Mouse (Mus musculus) granulocyte monocyte progenitor cell, adult 5-6 weeks (primary cell): ENCODE results near the gene Dchs2. TPM values are rescaled to one million over a fixed set of nuclear protein-coding genes. Genes with fewer than 3 reads are reported as not detected.

Experiments
- ATAC-seq: replicated peaks from 2 replicates; pipeline ENCODE4 v1.8.0; 2016; ENCODE audit warnings: mild to moderate bottlenecking, moderate TSS enrichment, inconsistent platforms; ENCODE audit not compliant: poor library complexity, severe bottlenecking
- total RNA-seq, 2 experiments: library from RNA; stranded (forward) in 1 of 2; stranded (reverse) in 1 of 2; fragments of 200-712, 200-1000 nt in 1 of 2; fragments of >200 nt in 1 of 2; fragmentation: Nextera tagmentation in 1 of 2; gene quantifications; 2 replicates each; pipeline ENCODE4 v1.2.3; 2014 to 2017

Gene Dchs2
- total RNA-seq, 2 experiments from 2014 or later, result not detected

- ATAC-seq, result no peak
Observed at GRCm38 (mm10) chr3:83235061-83235460, 107.3 kb downstream of the Dchs2 start.

GRCm38 (mm10) chr3:83246536-83246935 is 118.8 kb downstream of the Dchs2 start:
- no peak for ATAC-seq

DNA sequence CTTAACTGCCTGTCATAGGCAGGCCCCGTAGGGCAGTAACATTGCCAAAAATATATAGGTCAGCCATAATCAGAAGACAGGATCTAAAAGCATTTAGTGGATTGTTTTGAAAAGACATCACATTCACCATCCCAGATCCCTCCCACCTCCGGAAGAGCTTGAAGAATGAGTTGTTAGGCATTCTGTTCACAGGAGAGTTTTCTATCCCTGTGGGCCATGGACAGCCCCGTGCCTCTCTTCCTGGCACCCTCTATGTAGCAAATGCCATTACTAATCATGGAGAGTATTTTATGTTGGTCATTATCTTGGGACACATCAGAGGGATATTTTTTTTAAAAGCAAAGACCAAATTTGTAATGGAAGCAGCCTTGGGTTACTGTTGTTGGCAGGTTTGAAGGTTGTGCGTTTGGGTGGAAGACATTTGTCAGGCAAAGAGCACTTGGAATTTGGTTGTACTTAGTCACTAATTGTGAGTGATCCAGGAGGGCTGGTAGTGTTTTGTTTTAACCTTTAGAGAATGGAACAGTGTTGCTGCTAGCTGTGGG is 122.3 kb downstream of the Dchs2 start:
- no peak for ATAC-seq

DNA sequence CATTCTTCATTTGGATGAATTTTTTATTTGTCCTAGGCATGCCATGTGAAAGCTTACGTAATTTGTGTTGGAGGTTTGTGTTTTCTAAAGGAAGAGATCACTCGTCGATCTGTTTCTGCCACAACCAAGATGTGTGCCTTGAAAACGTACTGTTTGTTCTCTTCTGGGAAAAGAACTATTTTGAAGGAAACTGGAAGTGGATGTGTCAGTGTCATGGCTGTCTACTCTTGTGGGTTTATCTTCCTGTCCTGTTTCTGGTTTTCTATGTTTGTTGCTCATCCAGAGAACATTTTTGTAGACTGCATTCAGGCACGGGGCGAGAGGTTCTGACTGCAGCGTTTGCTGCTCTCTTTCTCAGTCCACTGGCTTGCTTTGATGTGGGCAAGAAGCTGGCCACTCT is 124.2 kb downstream of the Dchs2 start:
- ATAC-seq, result no peak

GRCm38 (mm10) chr3:83259421-83259820 is 131.7 kb downstream of the Dchs2 start:
- ATAC-seq, result no peak

DNA sequence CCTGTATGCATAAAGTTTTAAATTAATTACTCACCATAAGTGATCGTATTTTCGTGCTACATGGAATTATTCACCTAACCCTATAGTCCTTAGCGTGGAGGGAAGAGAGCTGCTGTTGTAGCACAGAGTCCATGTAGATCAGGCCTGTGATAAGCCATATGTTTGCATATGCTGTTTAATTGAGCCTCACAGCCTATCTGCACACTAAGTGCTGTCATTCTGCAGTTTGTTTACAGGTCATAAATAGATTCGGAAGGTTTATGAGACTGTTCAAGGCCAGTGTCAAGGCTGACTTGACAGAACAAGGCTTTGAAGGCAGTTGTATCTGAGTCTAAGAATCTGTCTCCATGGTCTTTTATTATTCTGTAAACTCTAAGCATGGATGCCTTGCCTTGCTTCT is 138.3 kb downstream of the Dchs2 start:
- ATAC-seq, result no peak

DNA sequence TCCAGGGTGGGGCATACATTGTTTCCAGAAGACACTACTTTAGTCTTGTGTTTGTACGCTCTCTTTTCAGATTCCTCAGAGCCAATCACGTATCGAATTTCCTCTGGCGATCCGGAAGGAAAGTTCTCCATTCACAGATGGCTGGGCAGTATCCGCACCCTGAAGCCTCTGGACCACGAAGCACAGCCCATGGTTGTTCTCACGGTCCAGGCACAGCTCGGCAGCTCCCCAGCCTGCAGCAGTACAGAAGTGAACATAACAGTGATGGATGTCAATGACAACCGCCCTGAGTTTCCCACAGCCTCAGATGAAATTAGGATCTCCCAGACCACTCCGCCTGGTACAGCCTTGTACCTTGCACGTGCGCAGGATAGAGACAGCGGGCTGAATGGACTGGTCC is 142.5 kb downstream of the Dchs2 start:
- ATAC-seq, result no peak

DNA sequence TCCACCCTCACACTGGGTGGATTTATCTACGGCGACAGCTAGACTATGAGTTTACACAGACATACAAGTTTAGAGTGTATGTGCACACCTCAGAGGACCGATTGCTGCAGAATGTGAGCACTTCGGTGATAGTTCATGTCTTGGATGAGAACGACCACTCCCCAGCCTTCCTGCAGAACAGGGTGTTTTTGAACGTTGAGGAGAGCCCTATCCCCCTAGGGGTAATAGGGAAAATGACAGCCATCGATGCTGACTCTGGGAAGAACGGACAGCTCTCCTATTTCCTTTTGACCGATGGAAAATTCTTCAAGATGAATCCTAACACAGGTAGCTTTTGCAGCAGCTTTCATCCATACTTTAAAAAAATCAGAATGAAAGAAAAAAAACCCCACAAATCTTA is 143.2 kb downstream of the Dchs2 start:
- no peak for ATAC-seq

- peak; percentile 77 for ATAC-seq
Observed at GRCm38 (mm10) chr3:83273555-83274244, 146.0 kb downstream of the Dchs2 start.

DNA sequence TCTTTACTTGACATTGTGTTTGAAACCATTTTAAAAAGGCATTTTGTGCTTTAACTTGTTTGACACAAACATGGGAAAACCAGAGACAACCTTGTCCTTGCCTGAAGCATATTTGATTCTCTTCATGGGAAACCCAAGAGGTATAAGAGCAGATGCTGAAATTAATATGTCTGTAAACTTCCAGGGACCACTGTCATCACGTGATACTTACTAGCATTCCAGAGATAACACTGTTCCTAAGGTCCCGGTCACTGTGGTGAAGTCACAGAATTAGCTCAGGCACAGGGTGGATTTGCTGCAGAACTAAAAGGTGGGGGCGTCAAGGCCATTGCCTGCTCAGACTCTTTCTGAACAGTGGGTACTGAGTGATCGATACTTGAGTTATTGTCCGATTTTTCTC is 148.0 kb downstream of the Dchs2 start:
- no peak for ATAC-seq

- no peak for ATAC-seq
Observed at GRCm38 (mm10) chr3:83283882-83284281, 156.1 kb downstream of the Dchs2 start.

DNA sequence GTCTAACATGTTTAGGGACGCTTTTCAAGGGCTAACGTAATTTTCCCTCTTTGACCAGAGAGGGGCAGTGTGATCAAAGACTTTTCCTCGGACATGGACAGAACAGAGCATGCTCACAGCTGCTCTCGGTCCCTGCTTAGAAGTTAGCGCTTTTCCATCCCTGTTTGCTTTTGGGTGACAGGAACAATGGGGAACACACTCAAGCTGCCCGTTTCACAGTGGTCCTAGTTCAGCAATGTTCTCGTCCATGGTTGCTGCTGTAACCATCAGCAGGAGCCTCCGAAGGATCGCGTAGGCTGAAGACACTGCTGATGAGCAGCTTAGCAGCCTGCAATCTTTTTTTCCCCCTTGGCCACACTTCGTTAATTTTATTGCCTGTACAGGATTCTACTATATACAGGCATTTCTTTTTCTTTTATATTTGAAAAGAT is 159.2 kb downstream of the Dchs2 start:
- peak; percentile 42; the same call in 1 of the 2 replicates for ATAC-seq

DNA sequence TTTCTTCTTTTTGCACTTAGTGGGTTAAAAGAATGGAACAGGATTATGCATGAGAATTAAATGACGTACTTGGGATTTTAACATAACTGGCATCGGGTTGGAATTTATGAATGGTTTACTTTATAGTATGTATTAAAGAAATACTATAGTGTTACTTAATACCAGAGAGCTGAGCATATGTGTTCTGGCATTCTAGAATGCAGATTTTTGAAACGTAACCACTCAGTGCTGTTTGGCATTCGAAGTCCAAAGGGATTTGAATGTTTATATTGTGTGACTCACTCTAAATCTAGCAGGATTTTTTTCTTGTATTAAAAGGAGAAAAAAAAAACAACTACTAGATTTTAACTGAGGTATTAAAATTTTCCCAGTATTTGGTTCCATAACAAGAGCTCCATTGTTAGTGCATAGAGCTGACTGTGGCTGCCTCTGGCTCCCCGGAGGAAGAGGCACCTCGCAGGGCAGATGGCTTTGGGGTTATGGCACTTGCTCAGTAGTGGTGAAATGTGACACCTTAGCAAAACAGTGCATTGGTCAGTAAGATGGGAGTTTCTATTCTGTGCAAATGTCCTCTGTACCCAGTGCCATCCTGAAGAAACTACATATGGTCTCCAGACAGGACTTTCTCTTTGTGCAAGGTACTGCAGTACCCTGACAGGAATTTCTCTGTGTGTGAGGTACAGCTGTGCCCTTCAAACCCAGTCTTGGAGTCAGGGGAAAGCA is 160.5 kb downstream of the Dchs2 start:
- no peak for ATAC-seq

DNA sequence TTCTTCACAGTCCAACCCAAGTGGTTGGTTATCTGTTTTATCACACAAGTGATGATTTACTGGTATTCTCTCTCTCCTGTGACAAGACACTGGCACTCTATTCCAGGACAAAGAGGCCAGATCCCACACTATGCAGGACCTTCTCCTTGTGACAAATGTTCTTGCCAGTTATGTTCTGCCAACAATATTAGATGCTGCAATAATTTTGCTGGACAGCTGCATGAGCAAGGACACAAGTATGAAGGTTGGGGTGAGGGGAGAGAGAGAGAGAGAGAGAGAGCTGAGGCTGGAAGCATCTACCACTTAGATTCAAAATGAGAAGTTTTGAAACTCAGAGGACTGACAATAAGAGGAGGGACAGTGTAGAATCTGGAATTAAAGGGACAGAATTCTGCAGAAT is 162.7 kb downstream of the Dchs2 start:
- ATAC-seq, result no peak

GRCm38 (mm10) chr3:83290953-83291352 is 163.2 kb downstream of the Dchs2 start:
- ATAC-seq, result no peak

- no peak for ATAC-seq
Observed at GRCm38 (mm10) chr3:83299783-83300382, 172.1 kb downstream of the Dchs2 start.

DNA sequence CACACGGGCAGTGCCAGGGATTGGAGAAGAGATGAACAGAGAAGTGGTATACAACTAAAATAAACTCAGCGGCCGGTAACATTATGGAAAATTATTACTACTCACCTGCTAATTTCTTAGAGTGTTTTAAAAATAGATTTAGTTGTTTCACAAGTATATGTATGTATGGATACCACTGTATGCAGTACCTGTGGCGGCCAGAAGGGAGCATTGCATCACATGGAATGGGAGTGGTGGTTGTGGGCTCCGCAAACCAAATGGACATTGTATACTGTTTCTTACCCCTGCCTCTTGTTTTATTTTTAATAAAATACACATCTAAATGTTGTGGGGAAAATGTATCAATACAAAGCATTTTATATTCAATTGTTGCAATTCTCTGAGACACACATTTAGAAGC is 176.1 kb downstream of the Dchs2 start:
- no peak; the same call in 1 of the 2 replicates for ATAC-seq

GRCm38 (mm10) chr3:83345928-83346327 is 218.2 kb downstream of the Dchs2 start:
- no peak for ATAC-seq

DNA sequence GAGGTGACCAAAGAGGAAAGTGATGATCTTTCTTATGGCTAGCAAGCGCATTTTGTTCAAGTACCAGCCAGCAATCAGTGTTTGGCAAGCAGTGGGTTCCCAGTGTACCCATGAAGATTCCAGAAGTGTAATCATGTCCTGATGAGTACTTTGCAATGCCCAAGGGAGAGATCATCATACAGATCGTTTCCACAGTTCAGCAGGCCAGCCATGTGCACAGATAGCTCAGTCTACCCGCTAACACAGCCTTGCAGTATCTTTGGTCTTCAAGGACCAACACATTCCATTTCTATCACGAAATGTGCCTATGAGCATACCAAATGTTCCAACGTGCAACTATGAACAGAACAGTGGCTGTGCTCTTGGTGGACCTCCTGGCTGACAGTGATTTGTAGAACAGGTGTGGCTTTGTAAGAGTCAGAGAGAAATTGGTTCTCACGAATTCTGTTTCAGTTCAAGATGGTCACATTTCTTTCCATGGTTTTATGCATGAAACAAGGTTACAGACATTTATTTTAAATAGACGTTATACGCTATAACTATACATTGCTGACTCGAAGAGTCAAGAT is 240.8 kb downstream of the Dchs2 start:
- no peak for ATAC-seq

DNA sequence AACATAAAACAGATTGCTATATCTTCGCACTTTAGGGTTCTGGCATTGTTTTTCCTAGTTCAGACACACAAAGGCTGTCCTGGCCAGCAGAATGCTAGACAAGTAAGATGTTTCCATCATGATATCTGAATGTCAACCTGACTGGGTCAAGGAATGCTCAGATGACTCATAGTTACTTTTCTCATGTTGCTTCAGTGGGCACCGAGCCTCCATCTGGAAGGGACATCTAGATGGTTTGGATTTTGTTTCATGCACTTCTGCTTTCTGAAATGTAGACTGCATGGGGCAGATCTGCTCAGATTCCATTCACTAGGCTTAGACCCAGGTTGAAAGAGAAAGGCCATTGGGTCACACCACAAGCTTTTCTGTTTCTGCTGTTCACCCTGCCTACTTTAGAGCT is 242.1 kb downstream of the Dchs2 start:
- ATAC-seq, result no peak

DNA sequence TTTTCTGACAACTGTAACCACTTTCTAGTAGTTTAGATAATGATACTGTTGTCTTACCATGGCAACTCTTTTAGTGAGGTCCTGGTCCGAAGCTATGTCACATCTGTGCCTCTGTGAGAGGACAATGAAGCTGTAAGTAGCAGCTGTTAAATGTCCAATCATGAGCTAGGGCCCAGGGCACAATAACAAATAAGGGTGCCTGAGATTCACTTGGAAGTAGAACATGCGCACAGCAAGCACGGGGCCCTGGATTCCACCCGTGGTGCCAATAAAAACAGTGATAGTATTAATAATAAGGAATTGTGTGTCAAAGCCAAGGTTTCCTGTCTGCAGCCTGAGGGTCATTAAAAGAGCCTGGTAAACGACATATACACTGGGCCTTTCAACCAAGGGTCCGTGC is 246.6 kb downstream of the Dchs2 start:
- no peak for ATAC-seq
